Mouse (Mus musculus) left cerebral cortex, adult 2 months (tissue): ENCODE data around the gene Csrp1. TPM values are rescaled to one million over a fixed set of nuclear protein-coding genes. Genes with fewer than 3 reads are reported as not detected.

Source experiments
- DNase-seq, 2 experiments: peaks; one replicate each; pipeline ENCODE4 v3.0.0; 2021 to 2022; ENCODE audit warnings: low spot score in 2 of 2, mixed read lengths in 1 of 2; ENCODE audit errors: extremely low spot score in 1 of 2
- H3K27ac ChIP-seq: fragments of 200-600 bp; 2 replicates; pipeline ENCODE4 v1.8.1; 2022
- H3K4me3 ChIP-seq: fragments of 200-600 bp; 2 replicates; pipeline ENCODE4 v1.8.1; 2022
- CTCF ChIP-seq: fragments of 200-600 bp; IDR thresholded peaks from 2 replicates; pipeline ENCODE4 v1.8.1; 2022; ENCODE audit warnings: antibody characterized with exemption, mild to moderate bottlenecking, moderate library complexity
- intact Hi-C: fragments of 180-260 bp; cut with DNase I; formaldehyde crosslinking; loops from one replicate; pipeline ENCODE4 v1.15.1; 2025
- total RNA-seq, 2 experiments: library from RNA; stranded (reverse); gene quantifications; 2 replicates each; pipeline ENCODE4 v1.2.3; 2021

Csrp1 gene
- total RNA-seq, 2 experiments from 2014 or later = 208 to 212 TPM

DNA sequence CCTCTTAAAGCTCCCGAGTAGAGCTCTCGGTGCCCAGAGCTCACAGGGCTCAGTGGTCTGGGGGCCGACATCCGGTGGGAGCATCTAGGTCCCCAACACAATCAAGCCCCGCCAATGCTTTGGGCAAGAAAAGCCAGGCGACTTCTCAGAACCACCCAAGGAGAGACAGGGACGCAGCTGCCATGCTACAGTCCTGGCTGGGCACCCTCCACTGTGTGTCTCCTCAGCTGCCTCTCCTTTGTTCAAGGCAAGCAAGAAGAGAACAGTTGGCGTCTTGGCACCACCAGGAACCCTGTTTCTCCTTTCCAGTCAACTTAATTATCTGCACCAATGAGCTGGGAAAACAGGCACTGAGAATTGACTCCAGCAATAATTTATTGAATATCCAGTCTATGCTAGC is 38.7 kb upstream of the Csrp1 start:
- Histone ChIP-seq H3K4me3 (no peak overlapping the region), H3K27ac (no peak overlapping the region)
- no peak for DNase-seq
- intact Hi-C loops = no loop called here
- no peak for TF ChIP-seq CTCF

- no peak overlapping the region for H3K4me3 ChIP-seq
- no peak overlapping the region for H3K27ac ChIP-seq
- intact Hi-C loops = no loop called here
- DNase-seq = no peak
- TF ChIP-seq CTCF = no peak
These were observed 35.0 kb upstream of the Csrp1 start for GRCm38 (mm10) chr1:135684895-135685294.

GRCm38 (mm10) chr1:135685316-135685715 is 34.5 kb upstream of the Csrp1 start:
- DNase-seq = no peak
- no peak for TF ChIP-seq CTCF
- Histone ChIP-seq H3K27ac (no peak overlapping the region), H3K4me3 (no peak overlapping the region)
- intact Hi-C loops = no loop called here

GRCm38 (mm10) chr1:135686792-135687510 is 32.9 kb upstream of the Csrp1 start:
- intact Hi-C loops = no loop called here
- Histone ChIP-seq H3K4me3 (peak overlapping the region; percentile 42), H3K27ac (no peak overlapping the region; the same call in 1 of the 2 replicates)
- DNase-seq = no peak
- TF ChIP-seq CTCF = no peak

DNA sequence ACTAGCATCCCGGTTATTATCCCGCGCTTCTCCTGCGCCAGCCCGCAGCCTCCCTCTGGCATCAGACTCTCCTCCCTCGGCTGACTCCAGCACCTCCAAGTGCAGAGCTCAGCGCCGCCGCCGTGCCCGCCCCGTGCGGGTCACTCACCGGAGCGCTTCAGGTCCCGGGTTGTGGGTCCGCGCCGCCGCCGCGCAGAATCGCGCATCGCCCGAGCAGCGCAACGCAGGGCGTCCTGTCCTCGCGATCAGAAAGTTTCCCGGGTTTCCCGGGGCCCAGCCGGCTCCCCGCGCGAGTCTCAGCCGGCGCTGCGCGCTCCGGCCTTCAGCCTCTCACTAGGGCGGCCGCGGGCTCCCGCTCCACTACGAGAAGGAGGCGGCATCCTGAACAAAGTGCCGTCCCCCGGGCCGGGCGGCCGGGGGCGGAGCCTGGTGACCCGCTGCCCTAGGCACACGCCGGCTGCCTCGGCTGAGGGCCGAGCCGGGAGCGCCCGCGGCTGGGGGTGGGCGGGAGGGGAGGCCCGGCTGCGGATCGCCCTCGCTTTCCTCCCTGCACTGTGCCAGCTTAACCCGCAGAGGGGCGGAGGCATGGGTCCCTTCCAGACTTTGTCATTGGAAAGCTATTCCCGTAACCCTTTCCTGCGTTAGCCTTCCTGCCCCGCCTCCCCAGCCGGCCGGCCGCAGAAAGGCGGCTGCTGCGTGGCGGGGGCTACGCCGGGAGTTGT is 31.9 kb upstream of the Csrp1 start:
- DNase-seq = peak; percentile 44 to 49
- Histone ChIP-seq H3K4me3 (peak overlapping the region; percentile 56), H3K27ac (peak overlapping the region; percentile 70)
- intact Hi-C loops = no loop called here
- TF ChIP-seq CTCF = no peak

- intact Hi-C loops = no loop called here
- H3K27ac ChIP-seq = peak overlapping the region; percentile 70; the same call in 1 of the 2 replicates
- no peak for DNase-seq
- TF ChIP-seq CTCF = no peak
- no peak overlapping the region; the same call in 1 of the 2 replicates for H3K4me3 ChIP-seq
These were observed 31.2 kb upstream of the Csrp1 start for GRCm38 (mm10) chr1:135688686-135689085.

DNA sequence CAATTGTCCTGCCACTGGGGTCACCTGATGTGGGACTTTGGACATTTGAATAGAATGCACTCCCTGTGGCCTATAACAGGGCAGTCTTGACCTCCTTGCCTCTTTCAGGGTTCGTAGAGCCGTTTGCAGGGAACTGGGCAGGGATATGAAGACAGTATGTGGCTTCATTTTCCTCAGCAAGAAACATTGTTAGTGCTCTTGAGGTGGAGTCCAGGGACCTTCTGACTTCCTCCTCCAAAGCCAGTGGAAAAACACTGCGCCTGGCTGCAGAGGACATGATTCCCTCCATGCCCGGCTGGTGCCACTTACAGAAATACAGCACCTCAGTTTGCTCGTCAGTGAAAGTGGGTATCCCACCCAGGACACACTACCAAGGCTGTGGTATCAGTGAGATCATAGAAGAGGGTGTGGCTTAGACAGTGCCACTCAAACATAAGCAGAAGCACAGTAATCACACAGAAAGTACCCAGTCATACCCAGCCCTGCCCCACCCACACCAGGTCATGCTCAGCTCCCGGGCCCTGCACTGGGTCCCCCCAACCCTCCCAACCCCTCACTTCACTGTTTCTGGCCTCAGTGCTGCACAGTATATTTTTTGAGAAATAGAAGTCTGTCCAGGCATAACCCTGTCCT is 29.0 kb upstream of the Csrp1 start:
- Histone ChIP-seq H3K27ac (no peak overlapping the region), H3K4me3 (no peak overlapping the region)
- DNase-seq = no peak
- intact Hi-C loops = loop anchor here (10.0 kb wide), 1 partner anchor 516 kb away; no protein-coding TSS in a partner anchor
- TF ChIP-seq CTCF = no peak

- no peak overlapping the region for H3K4me3 ChIP-seq
- no peak overlapping the region for H3K27ac ChIP-seq
- TF ChIP-seq CTCF = no peak
- DNase-seq = no peak
- intact Hi-C loops = loop anchor here (10.0 kb wide), 1 partner anchor 517 kb away; no protein-coding TSS in a partner anchor
These were observed 28.4 kb upstream of the Csrp1 start for GRCm38 (mm10) chr1:135691417-135691815.

DNA sequence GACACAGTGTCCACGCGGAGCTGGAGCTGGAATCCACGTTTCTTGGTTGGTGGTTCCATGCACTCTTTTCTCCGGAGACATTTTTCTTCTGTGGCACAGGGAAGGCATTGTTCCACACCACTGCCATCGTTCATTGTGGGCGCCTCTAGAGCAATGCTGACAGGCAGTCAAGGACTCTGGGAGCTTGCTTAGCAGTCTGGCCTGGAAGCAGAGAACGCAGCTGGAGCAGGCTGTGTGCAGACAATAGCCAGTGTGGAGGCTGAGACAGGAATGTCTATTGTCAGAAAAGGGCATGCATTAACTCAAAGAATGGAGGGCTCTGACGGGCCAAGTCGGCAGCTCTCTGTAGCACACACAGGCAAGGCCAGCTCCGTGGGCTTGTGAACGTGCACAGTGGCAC is 25.7 kb upstream of the Csrp1 start:
- intact Hi-C loops = loop anchor here (10.0 kb wide), 1 partner anchor 519 kb away; no protein-coding TSS in a partner anchor

DNA sequence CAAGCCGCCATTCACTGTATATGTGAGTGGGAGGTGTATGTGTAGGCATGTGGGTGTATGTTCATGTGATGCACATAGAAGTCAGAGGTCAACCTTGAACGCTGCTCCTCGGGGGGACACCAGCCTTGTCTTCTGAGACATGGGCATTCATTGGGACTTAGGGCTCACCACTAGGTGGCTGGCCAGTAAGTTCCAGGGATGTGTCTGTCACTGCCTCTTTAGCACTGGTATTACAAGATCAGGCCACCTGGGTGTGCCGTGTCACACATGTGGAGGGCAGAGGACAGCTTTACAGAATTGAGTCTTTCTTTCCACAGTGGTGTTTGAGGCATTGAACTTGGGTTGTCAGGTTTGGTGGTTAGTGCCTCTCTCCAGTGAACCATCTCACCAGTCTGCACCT is 22.4 kb upstream of the Csrp1 start:
- no peak for DNase-seq
- Histone ChIP-seq H3K4me3 (no peak overlapping the region), H3K27ac (no peak overlapping the region)
- intact Hi-C loops = loop anchor here (10.0 kb wide), 1 partner anchor 523 kb away; no protein-coding TSS in a partner anchor
- peak; percentile 12; the same call in 1 of the 2 replicates for TF ChIP-seq CTCF

More for the DNA sequence above, 25.7 kb upstream of the Csrp1 start:
- no peak overlapping the region for H3K4me3 ChIP-seq
- TF ChIP-seq CTCF = no peak
- DNase-seq = no peak
- no peak overlapping the region for H3K27ac ChIP-seq

DNA sequence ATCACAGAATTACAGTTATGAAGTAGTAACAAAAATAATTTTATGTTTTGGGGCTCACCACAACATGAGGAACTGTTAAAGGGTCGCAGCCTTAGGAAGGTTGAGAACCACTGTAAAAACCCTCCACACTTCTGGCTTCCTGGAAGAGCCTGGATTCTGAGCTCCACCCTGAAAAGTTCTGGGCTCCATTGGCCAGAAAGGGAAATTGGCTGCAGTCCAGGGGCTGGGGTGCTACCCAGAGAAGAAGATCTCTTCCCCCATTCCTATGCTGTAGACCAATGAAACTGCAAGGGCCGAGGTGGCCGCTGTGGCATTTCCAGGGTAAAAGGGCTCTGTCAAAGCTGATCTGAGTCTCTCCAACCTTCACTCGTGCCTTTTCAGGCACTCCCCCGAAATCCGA is 21.8 kb upstream of the Csrp1 start:
- no peak overlapping the region for H3K4me3 ChIP-seq
- intact Hi-C loops = loop anchor here (2.0 to 10.0 kb wide), 2 partner anchors 27 to 523 kb away; no protein-coding TSS in a partner anchor
- H3K27ac ChIP-seq = no peak overlapping the region
- TF ChIP-seq CTCF = no peak
- DNase-seq = no peak

GRCm38 (mm10) chr1:135698451-135698921 is 21.4 kb upstream of the Csrp1 start:
- TF ChIP-seq CTCF = no peak
- Histone ChIP-seq H3K4me3 (no peak overlapping the region), H3K27ac (no peak overlapping the region)
- DNase-seq = no peak
- intact Hi-C loops = loop anchor here (2.0 to 10.0 kb wide), 2 partner anchors 28 to 524 kb away; no protein-coding TSS in a partner anchor
